Mouse (Mus musculus): ENCODE measurements around the gene A1cf.

The A1cf gene

GRCm38 (mm10) chr19:31868521-31868920 is at the start of gene A1cf:
Gene A1cf (plus strand): TSS chr19:31868764.
- DNase-seq (ENCODE audit: low read depth, low spot score) = no peak

DNA sequence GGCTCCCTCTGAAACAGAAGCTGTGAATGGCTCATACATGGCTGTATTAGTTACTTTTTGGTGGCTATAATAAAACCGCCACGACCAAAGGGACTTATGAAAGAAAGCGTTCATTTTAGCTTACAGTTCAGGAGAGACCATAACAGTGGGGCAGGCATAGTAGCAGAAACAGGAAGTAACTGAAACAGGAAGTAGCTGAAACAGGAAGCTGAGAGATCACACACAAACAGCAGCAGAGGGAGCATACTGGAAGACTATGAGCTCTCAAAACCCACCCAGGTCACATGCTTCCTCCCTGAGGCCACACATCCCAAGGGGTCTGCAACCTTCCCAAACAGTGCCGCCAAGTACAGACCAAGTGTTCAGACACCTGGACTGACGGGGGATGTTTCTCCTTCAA is 34.3 kb upstream of the A1cf start:
- DNase-seq (ENCODE audit: low read depth, low spot score) = no peak

DNA sequence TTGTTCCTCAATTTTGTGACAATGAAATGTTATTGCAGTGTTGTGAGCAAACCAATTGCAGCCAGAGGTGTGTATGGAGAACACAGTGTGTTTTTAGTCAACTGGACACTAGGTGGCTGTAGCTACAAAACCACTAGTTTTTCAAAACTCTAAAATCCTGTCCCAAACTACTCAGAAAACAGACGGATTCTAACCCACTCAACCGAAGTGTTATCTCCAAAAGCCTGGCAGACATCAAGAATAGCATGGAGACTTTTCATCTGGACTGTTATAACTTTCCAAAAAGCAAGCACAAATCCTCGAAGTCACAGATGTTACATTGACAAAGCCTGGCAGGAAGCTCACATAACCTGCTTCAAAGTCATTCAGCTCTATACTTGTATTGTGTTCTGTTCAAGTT is 6.7 kb upstream of the A1cf start:
- DNase-seq (ENCODE audit: low read depth, low spot score) = no peak

GRCm38 (mm10) chr19:31862512-31863249 is 5.9 kb upstream of the A1cf start:
- no peak for DNase-seq (ENCODE audit: low read depth, low spot score)

DNA sequence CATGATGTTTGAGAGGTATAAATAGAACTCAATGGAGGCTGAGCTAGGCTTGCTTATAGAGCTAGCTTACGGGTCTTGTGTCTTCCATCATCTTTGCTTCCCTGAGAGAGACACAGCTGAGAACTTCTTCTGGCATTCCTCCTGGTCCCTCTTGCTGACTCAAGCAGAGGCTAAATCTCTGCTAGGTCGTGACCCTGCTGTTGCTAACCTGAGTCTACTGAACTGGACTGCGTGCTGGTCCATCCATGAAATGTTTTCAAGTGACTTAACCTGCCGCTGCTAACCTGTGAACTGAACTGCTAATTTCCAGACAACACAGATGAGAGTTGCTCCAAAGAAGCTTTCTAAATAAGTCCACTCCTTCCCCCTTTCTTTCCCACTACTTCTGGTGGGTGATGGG is 3.1 kb upstream of the A1cf start:
- DNase-seq (ENCODE audit: low read depth, low spot score) = no peak

DNA sequence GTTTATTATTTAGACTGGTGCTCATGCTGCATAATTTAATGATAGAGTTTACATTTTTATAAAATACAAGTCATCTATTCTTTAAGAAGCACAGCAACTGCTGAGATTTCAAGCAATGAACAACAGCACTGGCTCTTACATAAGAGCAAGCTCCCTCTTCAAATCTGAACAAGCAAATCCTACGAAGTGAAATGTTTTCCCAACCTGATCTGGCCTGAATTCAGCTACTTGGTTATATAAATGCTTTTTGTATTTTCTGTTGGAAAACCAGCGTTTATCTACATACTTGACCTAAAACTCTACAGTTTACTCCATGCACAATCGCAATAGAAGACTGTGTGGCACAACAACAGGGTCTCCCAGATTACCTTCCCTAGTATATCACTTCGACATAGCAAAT is 488 bp upstream of the A1cf start:
- no peak for DNase-seq (ENCODE audit: low read depth, low spot score)

DNA sequence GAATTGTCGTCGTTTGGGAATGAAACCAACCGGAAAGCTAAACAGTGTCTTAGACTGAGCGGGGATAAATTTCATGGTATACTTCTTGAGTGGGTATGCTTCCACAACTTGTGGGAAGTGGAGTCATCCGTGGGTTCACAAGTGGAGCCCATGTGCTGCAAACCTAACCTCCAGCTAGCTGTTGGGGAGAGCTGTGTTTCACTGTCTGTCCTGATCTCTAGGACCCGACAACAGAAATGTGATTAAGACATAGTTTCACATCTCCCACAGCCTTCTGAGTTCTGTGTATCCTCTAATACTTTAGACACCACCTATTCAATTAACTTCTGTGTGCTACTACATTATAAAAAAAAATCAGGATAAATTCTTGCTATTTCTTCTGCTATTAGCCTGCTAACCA is 407 bp downstream of the A1cf start:
- no peak for DNase-seq (ENCODE audit: low read depth, low spot score)

DNA sequence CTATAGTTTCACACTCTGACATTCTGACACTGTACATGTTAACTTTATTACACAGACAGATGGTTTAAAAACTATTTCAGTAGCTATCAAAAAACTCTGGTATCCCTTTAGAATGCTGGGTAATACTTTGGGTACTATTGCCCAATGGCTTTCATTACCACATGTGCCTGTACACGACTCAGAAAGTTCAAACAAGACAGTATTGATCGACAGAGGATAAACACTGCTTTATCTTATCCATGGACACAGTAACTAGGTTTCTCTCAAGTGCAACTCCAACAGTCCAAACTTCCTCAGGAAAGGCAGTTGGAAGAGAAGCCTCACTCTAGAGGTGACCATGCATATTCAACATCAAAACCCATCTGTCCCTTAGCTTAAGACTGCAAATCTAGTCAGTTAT is 2.8 kb downstream of the A1cf start:
- no peak for DNase-seq (ENCODE audit: low read depth, low spot score)

- no peak for DNase-seq (ENCODE audit: low read depth, low spot score)
Measured at GRCm38 (mm10) chr19:31877968-31878367, 9.4 kb downstream of the A1cf start.

GRCm38 (mm10) chr19:31884594-31884993 is 16.0 kb downstream of the A1cf start:
- no peak for DNase-seq (ENCODE audit: low read depth, low spot score)

GRCm38 (mm10) chr19:31887275-31887674 is 18.7 kb downstream of the A1cf start:
- DNase-seq (ENCODE audit: low read depth, low spot score) = no peak

GRCm38 (mm10) chr19:31889988-31890387 is 21.4 kb downstream of the A1cf start:
- DNase-seq (ENCODE audit: low read depth, low spot score) = no peak

DNA sequence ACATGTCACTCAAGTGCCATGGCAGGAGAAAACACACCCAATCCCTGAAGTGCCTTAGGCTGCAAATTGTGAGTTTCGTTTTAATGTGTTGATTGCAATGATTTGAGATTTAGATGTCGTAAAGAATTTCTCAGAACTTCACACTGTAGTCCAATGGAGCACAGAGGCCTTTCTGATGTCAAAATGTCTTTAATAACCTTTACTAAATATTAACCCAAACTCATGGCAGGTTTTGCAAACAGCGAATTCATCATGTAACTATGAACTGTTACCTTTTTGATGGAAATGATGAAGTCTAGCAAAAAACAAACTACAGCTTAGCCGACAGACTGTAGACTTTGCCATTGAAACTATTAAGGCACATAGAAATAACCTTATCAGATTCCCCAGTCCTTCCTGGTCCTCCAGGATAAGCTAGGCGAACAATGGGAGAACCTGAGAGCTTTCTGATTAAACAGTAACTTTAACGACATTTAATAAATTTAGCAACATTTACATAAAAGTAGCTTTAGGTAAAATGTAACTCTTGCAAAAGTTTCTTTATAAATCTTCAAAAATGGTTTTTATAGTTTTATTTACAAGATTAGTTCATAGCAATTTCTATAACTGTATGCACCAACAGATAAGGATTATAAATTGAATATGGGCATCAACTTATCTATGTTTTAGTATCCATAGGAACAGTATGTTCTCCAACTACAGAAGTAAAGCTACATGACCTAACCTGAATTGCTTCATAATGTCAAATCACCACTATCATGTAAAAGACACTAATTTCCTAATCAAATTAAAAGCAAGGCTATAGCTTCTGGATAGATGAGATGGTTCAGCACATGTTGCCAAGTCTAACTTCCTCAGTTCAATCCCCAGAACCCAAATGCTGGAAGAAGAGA is 22.7 kb downstream of the A1cf start:
- no peak for DNase-seq (ENCODE audit: low read depth, low spot score)

- no peak for DNase-seq (ENCODE audit: low read depth, low spot score)
Measured at GRCm38 (mm10) chr19:31895971-31896370, 27.4 kb downstream of the A1cf start.

DNA sequence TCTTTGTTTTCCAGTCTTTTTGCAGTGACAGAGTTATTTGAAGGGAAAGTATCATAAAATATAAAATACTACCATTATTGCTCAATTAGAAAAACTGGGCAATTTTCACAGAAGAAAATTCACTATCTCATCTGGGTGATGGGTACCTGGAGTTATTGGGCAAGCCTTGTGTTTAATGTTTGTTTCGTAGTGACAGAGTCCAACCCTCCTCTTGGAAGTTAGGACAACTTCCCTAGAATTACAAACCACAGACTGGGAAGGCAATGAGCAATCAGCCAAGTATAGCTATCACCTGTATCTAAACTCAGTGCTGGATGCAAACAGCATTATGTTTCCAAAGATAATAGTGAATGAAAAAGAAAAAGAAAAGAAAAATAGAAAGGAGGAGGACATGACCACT is 28.1 kb downstream of the A1cf start:
- no peak for DNase-seq (ENCODE audit: low read depth, low spot score)

DNA sequence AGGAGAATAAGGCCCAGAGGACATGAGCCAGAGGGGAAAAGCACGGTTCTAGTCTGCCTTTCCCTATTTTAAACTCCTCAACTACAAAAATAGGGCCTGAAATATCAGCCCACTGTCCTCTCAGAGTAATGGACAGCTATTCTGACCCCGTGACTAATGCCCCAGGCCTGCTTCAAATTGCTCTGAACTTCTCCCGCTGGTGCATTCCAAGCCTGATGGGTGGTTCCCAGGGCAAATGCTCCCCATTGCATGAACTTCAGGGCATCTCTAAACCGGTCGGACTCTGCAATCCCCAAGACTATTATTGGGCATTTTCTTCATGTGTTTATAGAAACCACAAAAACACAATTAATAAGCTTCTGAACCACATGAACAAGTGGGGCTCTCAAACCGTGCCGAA is 37.1 kb downstream of the A1cf start:
- no peak for DNase-seq (ENCODE audit: low read depth, low spot score)

DNA sequence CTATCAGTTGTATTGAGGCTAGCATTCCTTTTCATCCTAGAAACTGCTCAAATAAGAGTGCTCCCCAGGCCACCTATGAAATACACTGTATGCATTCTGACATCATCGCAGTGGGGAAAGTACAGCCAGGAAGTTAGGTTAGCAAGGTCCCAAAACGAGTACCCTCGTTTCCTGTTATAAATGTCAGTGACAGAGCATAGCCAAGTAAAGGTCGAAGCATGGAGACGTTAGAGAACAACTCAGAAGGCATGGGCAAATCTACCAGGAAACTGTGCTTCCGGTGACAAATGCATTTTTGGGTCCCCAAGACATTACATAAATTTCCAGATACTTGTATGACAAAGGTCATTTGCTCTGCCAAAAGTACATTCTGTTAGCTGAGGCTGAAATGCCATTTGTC is 41.9 kb downstream of the A1cf start:
- DNase-seq (ENCODE audit: low read depth, low spot score) = no peak

DNA sequence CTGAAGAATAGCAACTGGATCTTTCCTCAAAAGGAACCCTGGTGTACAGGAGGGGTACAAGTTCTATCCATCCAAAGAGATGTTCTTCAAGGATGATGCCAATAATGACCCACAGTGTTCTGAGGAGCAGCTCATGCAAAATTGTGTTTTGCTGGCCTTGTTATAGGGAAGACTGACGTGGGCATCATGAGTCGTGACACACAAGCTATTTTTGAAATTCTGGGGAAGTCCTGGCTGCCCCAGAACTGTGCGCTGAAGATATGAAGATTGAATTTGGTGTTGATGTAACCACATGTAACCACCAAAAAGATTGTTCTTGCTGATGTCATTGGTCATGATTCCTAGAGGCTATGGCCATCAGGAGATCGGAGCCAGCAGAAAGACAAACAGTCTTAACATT is 45.4 kb downstream of the A1cf start:
- no peak for DNase-seq (ENCODE audit: low read depth, low spot score)

GRCm38 (mm10) chr19:31920357-31920756 is 51.8 kb downstream of the A1cf start:
- no peak for DNase-seq (ENCODE audit: low read depth, low spot score)

DNA sequence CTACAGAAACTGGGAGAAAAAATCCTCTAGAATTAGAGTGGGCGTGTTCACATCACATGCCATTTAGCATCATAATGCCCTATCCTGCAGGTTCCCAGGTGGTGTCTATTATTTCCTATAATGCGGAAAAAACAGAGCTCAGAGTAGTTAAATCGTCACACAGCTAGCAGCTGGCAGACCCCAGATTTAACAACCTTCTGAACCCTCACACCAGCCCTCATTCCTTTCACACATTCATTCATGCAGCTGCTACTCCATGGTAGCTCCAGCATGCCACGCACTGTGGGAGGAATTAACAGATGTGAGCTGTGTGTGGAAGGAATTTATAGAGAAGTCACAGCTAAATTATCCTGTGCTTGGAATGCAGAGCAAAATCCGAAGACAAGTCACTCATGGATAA is 53.3 kb downstream of the A1cf start:
- no peak for DNase-seq (ENCODE audit: low read depth, low spot score)

DNA sequence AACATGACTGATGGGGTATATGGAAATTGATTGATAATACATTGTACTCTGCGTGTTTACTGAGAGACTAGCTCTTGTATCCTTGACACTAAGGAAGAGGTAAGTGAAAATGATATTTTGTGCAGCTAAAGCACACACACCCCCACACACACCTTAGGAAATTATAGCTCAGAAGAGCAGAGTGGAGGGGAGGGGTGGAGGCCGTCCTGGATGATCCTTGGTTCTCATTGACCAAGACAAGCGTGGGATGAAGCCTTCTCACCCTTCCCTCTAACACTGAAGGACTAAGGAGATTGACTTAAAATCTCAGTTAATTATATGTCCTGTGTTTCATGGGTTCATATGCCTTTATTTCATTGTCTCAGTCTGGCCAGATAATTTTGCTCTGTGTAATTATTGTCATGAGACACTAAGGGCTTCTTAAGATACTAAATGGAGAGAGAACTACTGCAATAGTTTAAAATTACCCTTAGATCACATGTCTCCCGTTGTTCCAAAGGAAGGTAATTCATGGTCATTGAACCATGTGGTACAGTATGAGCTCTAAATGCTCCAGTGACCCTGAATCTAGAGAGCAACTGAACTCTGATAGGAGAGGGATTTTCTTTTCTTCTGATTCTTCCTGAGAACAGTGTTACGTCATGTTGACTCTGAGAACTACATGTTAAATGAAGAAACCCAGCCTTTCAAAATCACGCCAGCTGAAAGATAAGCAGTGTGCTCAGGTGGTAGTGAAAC is 55.2 kb downstream of the A1cf start:
- no peak for DNase-seq (ENCODE audit: low read depth, low spot score)

DNA sequence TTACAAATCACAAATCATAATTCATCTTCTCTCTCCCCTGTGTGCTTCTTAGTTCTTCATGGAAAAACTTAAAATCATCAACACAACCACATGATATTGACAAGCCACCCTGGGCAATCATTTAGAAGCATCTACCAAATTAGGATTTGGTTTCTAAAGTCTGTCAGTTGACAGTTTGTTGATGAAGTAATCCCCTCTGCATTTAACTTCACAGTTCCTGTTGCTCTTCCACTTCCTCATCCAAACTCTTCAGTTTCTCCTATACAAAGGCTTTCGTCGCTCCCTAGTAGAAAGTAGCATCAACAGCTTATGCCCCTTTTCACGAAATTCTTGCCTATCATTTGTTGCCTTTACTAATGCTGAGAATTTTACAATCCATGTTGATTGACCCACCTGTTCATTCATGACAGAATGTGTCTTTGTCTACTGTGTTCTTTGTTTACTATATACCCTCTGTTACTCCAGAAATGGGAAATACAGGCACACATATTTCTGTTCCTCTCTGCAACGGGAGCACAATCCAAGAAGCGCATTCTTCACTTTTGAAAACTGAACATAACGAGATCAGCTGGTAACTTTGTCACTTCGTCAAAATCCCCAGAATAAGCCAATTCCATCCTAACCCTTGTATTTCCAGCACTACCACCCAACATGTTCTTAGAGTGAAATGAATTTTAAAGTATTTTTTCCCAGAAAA is 82.4 kb downstream of the A1cf start:
- no peak for DNase-seq (ENCODE audit: low read depth, low spot score)
